Mouse (Mus musculus) forebrain, embryonic 11.5 days (tissue): ENCODE results near the gene Evi5. TPM values are rescaled to one million over a fixed set of nuclear protein-coding genes. Genes with fewer than 3 reads are reported as not detected.
A peak's percentile ranks its signal among the peaks of the same experiment; 100 is the strongest.

Source experiments
- ATAC-seq: fragments of 200-750 bp; cut with Nextera tagmentation; replicated peaks from 2 replicates; pipeline ENCODE4 v1.8.0; 2017; ENCODE audit warnings: moderate TSS enrichment; ENCODE audit not compliant: low FRiP score
- DNase-seq: peaks from one replicate; pipeline ENCODE4 v3.0.0-alpha.2; 2017; ENCODE audit warnings: low spot score
- H3K27ac ChIP-seq: fragments of 300-500 bp; sonication (generic); 2 replicates; pipeline ENCODE4 v1.5.1; 2014; ENCODE audit warnings: low read depth, low read length
- H3K27me3 ChIP-seq: fragments of 300-500 bp; sonication (generic); 2 replicates; pipeline ENCODE4 v1.6.1; 2014; ENCODE audit warnings: mild to moderate bottlenecking, low read length, mixed read lengths; ENCODE audit not compliant: control insufficient read depth, insufficient read depth
- H3K36me3 ChIP-seq: fragments of 300-500 bp; sonication (generic); 2 replicates; pipeline ENCODE4 v1.6.1; 2014; ENCODE audit warnings: mild to moderate bottlenecking, low read length, moderate library complexity, mixed read lengths; ENCODE audit not compliant: control insufficient read depth, insufficient read depth
- H3K4me1 ChIP-seq: fragments of 300-500 bp; sonication (generic); replicated peaks from 2 replicates; pipeline ENCODE4 v1.6.1; 2014; ENCODE audit warnings: low read length, mixed read lengths; ENCODE audit not compliant: control insufficient read depth, insufficient read depth
- H3K4me2 ChIP-seq: fragments of 300-500 bp; sonication (generic); 2 replicates; pipeline ENCODE4 v1.6.1; 2014; ENCODE audit warnings: low read depth, mild to moderate bottlenecking, low read length, moderate library complexity, mixed read lengths; ENCODE audit not compliant: severe bottlenecking
- H3K4me3 ChIP-seq: fragments of 300-500 bp; sonication (generic); 2 replicates; pipeline ENCODE4 v1.5.1; 2014; ENCODE audit warnings: low read depth, low read length
- H3K9ac ChIP-seq: fragments of 300-500 bp; sonication (generic); 2 replicates; pipeline ENCODE4 v1.6.1; 2014; ENCODE audit warnings: low read length
- H3K9me3 ChIP-seq: fragments of 300-500 bp; sonication (generic); 2 replicates; pipeline ENCODE4 v1.6.1; 2016; ENCODE audit warnings: low read length, mixed read lengths; ENCODE audit not compliant: control insufficient read depth
- WGBS: fragments of 180-500 bp; shearing (Covaris S2); extraction: QIAGEN DNeasy Blood & Tissue Kit; methylation state at CpG from one replicate; pipeline ENCODE4 v1.1.7; 2014; 5-methylcytosine and 5-hydroxymethylcytosine counted together
- polyA plus RNA-seq: library from polyadenylated mRNA; unstranded; fragments of >200 nt; fragmentation: Nextera tagmentation; extraction: Ambion mirVana; gene quantifications from 2 replicates; pipeline ENCODE4 v1.2.1, GENCODE M21; 2014

Gene Evi5
- polyA plus RNA-seq, 1 experiment from 2014 or later = 50.7 TPM

- ATAC-seq = no peak
- Histone ChIP-seq H3K4me2 (no peak overlapping the region), H3K4me1 (no peaks in the 10 kb centered on the region), H3K27ac (no peak overlapping the region), H3K27me3 (peaks cover 2% of the 10 kb centered on the region; the same call in 1 of the 2 replicates), H3K36me3 (no peaks in the 10 kb centered on the region), H3K4me3 (no peak overlapping the region), H3K9ac (no peak overlapping the region), H3K9me3 (no peaks in the 10 kb centered on the region; the same call in 1 of the 2 replicates)
- DNase-seq = no peak
- 96% methylated on average over 5 of the region's 5 CpGs for WGBS
Observed at GRCm38 (mm10) chr5:107736171-107736570, 138.7 kb downstream of the Evi5 start.

- H3K36me3 ChIP-seq = no peaks in the 10 kb centered on the region
- H3K4me1 ChIP-seq = 0 out of 2 replicates have a peak, but pooled peaks cover under 1% of the 10 kb centered on the region
- ATAC-seq (no peak), DNase-seq (no peak)
- H3K9me3 ChIP-seq = no peaks in the 10 kb centered on the region
- H3K4me3 ChIP-seq = no peak overlapping the region
- H3K27me3 ChIP-seq = peaks cover 27% of the 10 kb centered on the region
- no peak overlapping the region for H3K27ac ChIP-seq
- no peak overlapping the region for H3K9ac ChIP-seq
- 20% methylated on average over 2 of the region's 2 CpGs for WGBS
- H3K4me2 ChIP-seq = no peak overlapping the region
Observed at GRCm38 (mm10) chr5:107731844-107732243, 143.1 kb downstream of the Evi5 start.

- Histone ChIP-seq H3K27me3 (peaks cover 31% of the 10 kb centered on the region), H3K4me3 (no peak overlapping the region)
- 54% methylated on average over 3 of the region's 3 CpGs for WGBS
Observed at GRCm38 (mm10) chr5:107731408-107731807, 143.5 kb downstream of the Evi5 start.

GRCm38 (mm10) chr5:107727007-107727402, 147.9 kb downstream of the Evi5 start:
- H3K9ac ChIP-seq = no peak overlapping the region
- H3K27me3 ChIP-seq = peaks cover 72% of the 10 kb centered on the region
- peaks cover 22% of the 10 kb centered on the region for H3K4me1 ChIP-seq
- DNase-seq = no peak
- H3K9me3 ChIP-seq = no peaks in the 10 kb centered on the region
- WGBS = 11% methylated on average over 12 of the region's 12 CpGs
- peak overlapping the region; percentile 20; the same call in 1 of the 2 replicates for H3K4me3 ChIP-seq
- no peaks in the 10 kb centered on the region for H3K36me3 ChIP-seq
- H3K27ac ChIP-seq = no peak overlapping the region
- peak overlapping the region; percentile 46 for H3K4me2 ChIP-seq
- no peak for ATAC-seq

More at GRCm38 (mm10) chr5:107731408-107731807, 143.5 kb downstream of the Evi5 start:
- peaks cover 5% of the 10 kb centered on the region; the same call in 1 of the 2 replicates for H3K4me1 ChIP-seq
- H3K4me2 ChIP-seq = no peak overlapping the region
- H3K9ac ChIP-seq = no peak overlapping the region
- no peaks in the 10 kb centered on the region for H3K36me3 ChIP-seq
- no peaks in the 10 kb centered on the region for H3K9me3 ChIP-seq
- ATAC-seq = no peak
- H3K27ac ChIP-seq = no peak overlapping the region
- DNase-seq = no peak

GRCm38 (mm10) chr5:107726281-107727006, 148.5 kb downstream of the Evi5 start:
- ATAC-seq = 0 out of 2 replicates have a peak, but pooled peaks have one; percentile 11
- Histone ChIP-seq H3K9ac (no peak overlapping the region), H3K27me3 (peaks cover 78% of the 10 kb centered on the region), H3K4me2 (peak overlapping the region; percentile 46), H3K36me3 (no peaks in the 10 kb centered on the region), H3K4me3 (peak overlapping the region; percentile 20), H3K27ac (no peak overlapping the region), H3K9me3 (no peaks in the 10 kb centered on the region), H3K4me1 (peaks cover 24% of the 10 kb centered on the region)
- DNase-seq = peak; percentile 67
- WGBS = under 1% methylated on average over 57 of the region's 57 CpGs

GRCm38 (mm10) chr5:107725435-107726261, 149.3 kb downstream of the Evi5 start, which contains the start of gene Gfi1:
Gene Gfi1, minus strand, starts transcription at chr5:107726036.
- H3K36me3 ChIP-seq = no peaks in the 10 kb centered on the region
- no peaks in the 10 kb centered on the region for H3K9me3 ChIP-seq
- peak; percentile 55 for DNase-seq
- ATAC-seq = no peak
- peak within 1 kb of the TSS; percentile 20 for H3K4me3 ChIP-seq
- H3K9ac ChIP-seq = no peak within 1 kb of the TSS
- H3K4me2 ChIP-seq = peak within 1 kb of the TSS; percentile 46
- H3K4me1 ChIP-seq = peaks cover 29% of the 10 kb centered on the region
- under 1% methylated on average over 41 of the region's 41 CpGs for WGBS
- H3K27ac ChIP-seq = no peak within 1 kb of the TSS
- H3K27me3 ChIP-seq = peaks cover 86% of the 10 kb centered on the region

GRCm38 (mm10) chr5:107724661-107725434, 150.1 kb downstream of the Evi5 start:
- DNase-seq = peak; percentile 69
- 0 out of 2 replicates have a peak overlapping the region, but pooled peaks have one; percentile 18 for H3K4me2 ChIP-seq
- peaks cover 29% of the 10 kb centered on the region for H3K4me1 ChIP-seq
- under 1% methylated on average over 52 of the region's 52 CpGs for WGBS
- no peak overlapping the region for H3K9ac ChIP-seq
- peaks cover 91% of the 10 kb centered on the region for H3K27me3 ChIP-seq
- no peaks in the 10 kb centered on the region for H3K9me3 ChIP-seq
- H3K36me3 ChIP-seq = no peaks in the 10 kb centered on the region
- H3K27ac ChIP-seq = no peak overlapping the region
- 0 out of 2 replicates have a peak, but pooled peaks have one; percentile 28 for ATAC-seq
- no peak overlapping the region; the same call in 1 of the 2 replicates for H3K4me3 ChIP-seq
